Mouse (Mus musculus) lung, embryonic 16.5 days (tissue): ENCODE measurements around the gene Csad. TPM values are rescaled to one million over a fixed set of nuclear protein-coding genes. Genes with fewer than 3 reads are reported as not detected.

Experiments used
- ATAC-seq: fragments of 200-750 bp; cut with Nextera tagmentation; 2 replicates; pipeline ENCODE4 v1.8.0; 2017; ENCODE audit warnings: low read depth, mild to moderate bottlenecking, moderate library complexity
- H3K27ac ChIP-seq: fragments of 300-500 bp; sonication (generic); 2 replicates; pipeline ENCODE4 v1.5.1; 2014; ENCODE audit warnings: mild to moderate bottlenecking, control low read depth, low read length
- H3K27me3 ChIP-seq: fragments of 300-500 bp; sonication (generic); 2 replicates; pipeline ENCODE4 v1.6.1; 2014; ENCODE audit warnings: low read depth, low read length, mixed read lengths; ENCODE audit not compliant: control insufficient read depth, insufficient read depth
- H3K36me3 ChIP-seq: fragments of 300-500 bp; sonication (generic); 2 replicates; pipeline ENCODE4 v1.6.1; 2014; ENCODE audit warnings: low read length; ENCODE audit not compliant: control insufficient read depth, insufficient read depth
- H3K4me1 ChIP-seq: fragments of 300-500 bp; sonication (generic); replicated peaks from 2 replicates; pipeline ENCODE4 v1.6.1; 2014; ENCODE audit warnings: low read length, mixed read lengths; ENCODE audit not compliant: control insufficient read depth, insufficient read depth
- H3K4me2 ChIP-seq: fragments of 300-500 bp; sonication (generic); 2 replicates; pipeline ENCODE4 v1.6.1; 2014; ENCODE audit warnings: low read depth, low read length, control low read depth
- H3K4me3 ChIP-seq: fragments of 300-500 bp; sonication (generic); 2 replicates; pipeline ENCODE4 v1.5.1; 2014; ENCODE audit warnings: mild to moderate bottlenecking, low read length, control low read depth
- H3K9ac ChIP-seq: fragments of 300-500 bp; sonication (generic); 2 replicates; pipeline ENCODE4 v1.6.1; 2014; ENCODE audit warnings: low read length, control low read depth
- H3K9me3 ChIP-seq: fragments of 300-500 bp; sonication (generic); 2 replicates; pipeline ENCODE4 v1.6.1; 2016; ENCODE audit warnings: low read length; ENCODE audit not compliant: control insufficient read depth
- WGBS: fragments of 180-500 bp; shearing (Covaris S2); extraction: QIAGEN DNeasy Blood & Tissue Kit; methylation state at CpG from one replicate; pipeline ENCODE4 v1.1.7; 2014; 5-methylcytosine and 5-hydroxymethylcytosine counted together
- polyA plus RNA-seq: library from polyadenylated mRNA; unstranded; fragments of >200 nt; fragmentation: Nextera tagmentation; extraction: Ambion mirVana; gene quantifications from 2 replicates; pipeline ENCODE4 v1.2.1, GENCODE M21; 2015

The Csad gene
- polyA plus RNA-seq, 1 experiment from 2014 or later = 70.6 TPM

- 58% methylated on average over 9 of the region's 9 CpGs for WGBS
- H3K4me3 ChIP-seq = no peak overlapping the region
- H3K36me3 ChIP-seq = peaks cover 30% of the 10 kb centered on the region
- no peak overlapping the region for H3K4me2 ChIP-seq
- H3K9ac ChIP-seq = no peak overlapping the region
- no peaks in the 10 kb centered on the region for H3K9me3 ChIP-seq
- H3K27ac ChIP-seq = no peak overlapping the region
- ATAC-seq = no peak
- no peaks in the 10 kb centered on the region for H3K27me3 ChIP-seq
- H3K4me1 ChIP-seq = peaks cover 12% of the 10 kb centered on the region
These were observed 71.2 kb downstream of the Csad start for GRCm38 (mm10) chr15:102133314-102133713.

Other genes starting within 250 kb of the Csad start
- gene Krt8, start 200.2 kb downstream of the Csad start, polyA plus RNA-seq = 402 and 445 TPM in 2 replicates
- 263 and 293 TPM in 2 replicates for gene Krt18, start 176.5 kb downstream of the Csad start, polyA plus RNA-seq
- gene Eif4b, start 131.0 kb downstream of the Csad start, polyA plus RNA-seq = 122 and 123 TPM in 2 replicates
- gene Tns2, start 104.3 kb downstream of the Csad start, polyA plus RNA-seq = 68.5 and 72.8 TPM in 2 replicates
- gene Spryd3, start 68.5 kb downstream of the Csad start, polyA plus RNA-seq = 21.2 and 22.7 TPM in 2 replicates
- gene Igfbp6, start 60.4 kb downstream of the Csad start, polyA plus RNA-seq = 25.8 and 34.5 TPM in 2 replicates
- 0.30 and 0.50 TPM in 2 replicates for gene Soat2, start 54.2 kb downstream of the Csad start, polyA plus RNA-seq
- 64.0 and 67.0 TPM in 2 replicates for gene Zfp740, start 1.5 kb downstream of the Csad start, polyA plus RNA-seq
- 3.0 and 3.9 TPM in 2 replicates for gene Itgb7, start 27.2 kb upstream of the Csad start, polyA plus RNA-seq
- gene Rarg, start 52.8 kb upstream of the Csad start, polyA plus RNA-seq = 46.7 and 46.9 TPM in 2 replicates
- 0.34 and 0.57 TPM in 2 replicates for gene Gm9918, start 65.8 kb upstream of the Csad start, polyA plus RNA-seq
- 58.3 and 61.1 TPM in 2 replicates for gene Mfsd5, start 74.7 kb upstream of the Csad start, polyA plus RNA-seq
- gene Espl1, start 91.5 kb upstream of the Csad start, polyA plus RNA-seq = 27.3 and 30.6 TPM in 2 replicates
- 390 and 403 TPM in 2 replicates for gene Pfdn5, start 121.4 kb upstream of the Csad start, polyA plus RNA-seq
- gene Myg1, start 127.0 kb upstream of the Csad start, polyA plus RNA-seq = 98.3 and 101 TPM in 2 replicates
- gene Aaas, start 146.0 kb upstream of the Csad start, polyA plus RNA-seq = 73.5 and 80.3 TPM in 2 replicates
- gene Sp7, start 162.5 kb upstream of the Csad start, polyA plus RNA-seq = 0.25 and 1.6 TPM in 2 replicates
- gene Sp1, start 201.4 kb upstream of the Csad start, polyA plus RNA-seq = 10.8 and 11.2 TPM in 2 replicates
- gene Amhr2, start 240.6 kb upstream of the Csad start, polyA plus RNA-seq = 1.5 TPM in 2 replicates